Mouse (Mus musculus): Measurements from ENCODE around the gene Il12rb1.

Il12rb1 gene

DNA sequence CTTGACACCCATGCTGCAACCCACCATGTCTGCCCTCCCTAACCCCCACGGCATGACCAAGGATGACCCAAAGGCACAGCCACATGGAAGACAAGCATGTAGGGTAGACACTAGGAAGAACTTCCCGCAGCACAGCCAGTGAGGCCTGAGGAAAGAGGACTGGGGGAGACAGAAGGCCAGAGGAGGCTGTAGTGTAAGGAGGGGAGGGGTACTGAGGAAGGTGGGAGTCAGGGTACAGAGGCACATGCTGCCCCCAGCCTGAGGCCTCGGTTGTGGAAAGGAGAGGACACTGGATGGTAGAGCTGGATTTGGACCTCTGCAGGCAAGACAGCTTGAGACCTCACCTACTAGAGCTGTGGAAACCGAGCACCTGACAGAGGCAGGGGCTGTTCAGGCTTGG is 42.7 kb downstream of the Il12rb1 start:
- no peak for DNase-seq (ENCODE audit: low read depth, low spot score)

DNA sequence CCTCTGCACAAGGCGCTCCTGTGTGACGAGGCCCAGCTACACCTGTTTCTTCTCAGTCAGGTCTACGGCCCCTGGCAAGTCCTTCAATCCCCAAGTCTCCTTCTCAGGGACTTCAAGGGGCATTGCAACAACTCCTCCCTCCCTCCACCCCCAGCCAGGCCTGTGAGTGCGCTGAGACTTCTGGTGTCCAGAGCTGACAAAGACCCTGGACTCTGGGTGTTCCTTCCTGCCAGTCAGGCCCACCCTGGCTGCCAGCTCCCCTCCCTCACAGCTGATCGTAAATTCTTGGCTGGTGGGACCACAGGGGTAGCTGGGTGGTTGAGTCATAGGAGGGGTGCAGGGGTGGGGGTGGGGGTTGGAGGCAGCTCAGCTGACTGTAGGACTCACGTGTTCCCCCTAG is 43.6 kb downstream of the Il12rb1 start:
- no peak for DNase-seq (ENCODE audit: low read depth, low spot score)

DNA sequence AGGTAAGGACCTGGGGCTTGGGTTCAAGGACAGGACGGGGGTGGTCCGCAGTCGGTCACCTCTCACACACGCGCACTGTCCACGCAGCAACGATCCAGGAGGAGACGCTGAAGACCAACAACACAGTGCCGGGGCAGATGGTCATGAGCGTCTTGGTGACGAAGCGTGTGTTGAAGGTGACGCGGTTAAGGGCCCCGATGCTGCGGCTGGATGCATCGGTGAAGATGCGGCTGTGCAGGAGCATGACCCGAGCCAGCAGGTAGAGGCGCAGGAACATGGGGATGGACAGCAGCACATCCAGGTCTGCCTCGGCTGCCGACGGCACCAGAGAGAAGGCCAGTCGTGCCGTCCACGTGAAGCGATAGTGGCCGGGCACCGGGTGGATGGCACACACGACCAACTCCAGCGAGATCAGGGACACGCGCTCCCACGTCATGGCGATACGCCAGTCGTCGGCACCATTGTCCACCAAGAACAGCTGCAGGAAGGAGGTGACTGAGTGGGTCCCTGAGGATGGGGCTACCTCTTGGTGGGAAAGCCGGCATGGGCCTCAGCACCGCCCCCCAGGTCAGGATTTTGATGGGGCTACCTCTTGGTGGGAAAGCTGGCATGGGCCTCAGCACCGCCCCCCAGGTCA is 44.5 kb downstream of the Il12rb1 start:
- no peak for DNase-seq (ENCODE audit: low read depth, low spot score)

DNA sequence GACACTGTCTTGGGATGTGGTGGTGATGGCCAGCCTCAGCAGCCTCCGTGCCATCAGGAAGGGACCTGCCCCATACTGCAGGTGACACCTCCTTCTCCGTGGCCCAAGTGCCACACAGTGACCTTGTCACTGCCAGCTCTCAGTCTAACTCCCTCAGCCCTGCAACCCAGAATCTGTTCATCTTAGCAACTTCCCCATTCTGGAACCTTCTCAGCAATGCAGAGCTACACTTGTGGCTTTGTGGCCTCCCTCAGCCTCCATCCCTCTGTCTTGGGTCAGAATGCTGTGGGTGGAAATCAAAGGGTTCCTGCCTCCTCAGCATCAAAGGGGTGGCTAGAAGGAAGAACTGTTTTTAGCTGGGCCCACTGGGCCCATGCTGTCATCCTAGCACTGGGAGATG is 45.6 kb downstream of the Il12rb1 start:
- no peak for DNase-seq (ENCODE audit: low read depth, low spot score)

DNA sequence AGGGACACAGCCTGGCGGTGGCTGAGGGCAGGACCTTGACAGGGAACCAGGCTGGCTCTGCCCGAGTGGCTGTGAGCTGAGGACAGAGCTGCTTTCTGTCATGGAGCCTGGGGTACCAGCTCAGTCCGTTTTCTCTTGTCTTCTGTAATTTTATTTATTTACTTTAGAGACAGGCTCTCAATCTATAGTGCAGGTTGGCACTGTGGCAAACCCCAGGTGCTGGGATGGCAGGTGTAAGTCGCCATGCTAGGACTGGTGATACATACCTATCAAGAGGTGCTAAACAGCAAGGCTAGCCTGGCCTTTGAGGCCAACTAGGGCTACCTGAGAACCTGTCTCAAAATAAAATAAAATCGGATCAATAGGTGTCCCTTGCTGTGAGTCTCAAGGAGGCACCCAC is 47.8 kb downstream of the Il12rb1 start:
- no peak for DNase-seq (ENCODE audit: low read depth, low spot score)

DNA sequence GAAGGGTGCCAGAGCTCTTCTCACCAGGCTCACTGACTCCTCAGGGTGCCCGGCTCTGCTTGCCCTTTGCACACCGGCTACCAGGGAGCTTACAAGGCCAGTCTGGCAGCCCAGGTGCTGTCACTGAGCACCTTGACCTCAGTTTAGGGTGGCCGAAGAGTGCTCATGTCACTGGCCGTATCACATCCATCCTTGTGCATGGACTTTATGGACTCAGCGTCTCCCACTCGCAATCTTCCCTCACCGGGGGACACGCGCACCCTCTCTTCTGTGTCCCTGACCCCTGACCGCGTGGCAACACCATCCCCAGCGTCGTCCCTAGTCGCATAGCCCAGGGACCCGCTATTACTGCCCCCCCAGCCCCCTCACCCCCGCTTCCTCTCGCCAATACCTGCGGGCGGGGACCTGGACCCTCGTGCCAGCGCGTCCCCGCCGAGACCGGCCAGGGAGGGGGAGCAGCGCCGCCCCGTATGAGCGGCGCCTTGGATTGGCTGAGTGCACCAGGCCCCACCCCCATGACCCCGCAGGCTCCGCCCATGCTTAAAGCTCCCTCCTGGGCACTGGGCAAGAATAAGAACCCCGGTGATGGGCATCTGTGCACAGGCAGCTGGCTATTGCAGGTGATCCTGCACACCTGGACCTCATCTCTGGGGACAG is 48.4 kb downstream of the Il12rb1 start:
- no peak for DNase-seq (ENCODE audit: low read depth, low spot score)

DNA sequence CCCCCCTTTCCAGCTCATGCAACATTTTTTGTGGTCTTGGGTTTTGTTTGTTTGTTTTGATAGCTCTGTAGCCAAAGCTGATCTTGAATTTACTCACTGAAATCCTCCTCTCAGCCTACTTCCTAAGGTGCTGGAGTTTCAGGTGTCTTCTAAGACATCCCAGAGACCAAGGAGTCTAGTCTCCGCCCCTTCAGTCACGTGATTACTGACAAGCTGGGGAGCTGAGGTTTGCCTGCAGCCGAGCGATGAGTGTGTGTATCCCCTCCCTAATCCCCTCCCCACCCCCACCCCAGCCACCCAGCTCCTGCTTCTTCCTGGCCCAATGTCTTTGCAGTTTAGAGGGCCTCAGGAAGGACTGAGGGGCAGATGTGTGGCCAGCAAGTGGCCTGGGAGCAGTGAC is 49.3 kb downstream of the Il12rb1 start:
- no peak for DNase-seq (ENCODE audit: low read depth, low spot score)

DNA sequence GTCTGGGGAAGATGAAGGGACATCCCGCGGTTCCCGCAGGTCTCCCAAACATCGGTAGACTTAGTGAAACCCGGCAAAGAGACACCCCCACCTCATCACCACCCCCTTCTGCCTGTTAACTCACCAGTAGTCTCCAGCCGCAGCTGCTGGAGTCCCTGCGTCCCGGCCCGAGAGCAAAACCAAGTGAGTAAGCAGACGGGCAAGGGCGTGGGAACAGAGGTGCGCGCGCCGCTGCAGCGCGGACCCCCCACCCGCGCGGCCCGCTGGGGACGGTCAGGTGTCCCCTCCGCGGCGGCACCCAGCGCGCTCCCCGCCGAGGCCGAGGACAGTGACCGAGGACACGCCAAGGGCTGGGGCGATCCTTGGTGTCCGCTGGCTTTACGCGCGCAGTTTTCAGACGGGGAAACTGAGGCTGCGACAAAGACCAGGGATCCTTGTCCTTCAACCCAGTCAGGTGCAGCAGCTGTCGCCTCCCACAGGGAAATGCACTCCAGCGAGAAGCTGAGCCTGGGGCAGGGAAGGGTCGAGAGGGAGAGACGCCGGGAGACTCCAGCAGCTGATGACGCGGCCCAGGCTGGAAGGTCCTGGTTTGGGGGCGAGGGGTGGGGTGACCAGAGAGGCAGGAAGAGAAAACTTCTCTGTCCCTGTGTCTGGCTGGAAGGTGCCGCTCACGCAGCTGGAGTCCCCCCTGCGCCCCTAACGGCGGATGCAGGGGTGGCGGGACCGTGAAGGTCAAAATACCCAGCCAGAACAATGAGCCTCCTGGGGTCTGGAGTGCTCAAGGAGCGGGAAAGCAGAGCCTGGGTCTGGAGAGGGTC is 54.8 kb downstream of the Il12rb1 start, which contains the start of gene Kcnn1:
Gene Kcnn1, minus strand, starts transcription at position 435 of the 818 bp plus-strand sequence.
- no peak for DNase-seq (ENCODE audit: low read depth, low spot score)

DNA sequence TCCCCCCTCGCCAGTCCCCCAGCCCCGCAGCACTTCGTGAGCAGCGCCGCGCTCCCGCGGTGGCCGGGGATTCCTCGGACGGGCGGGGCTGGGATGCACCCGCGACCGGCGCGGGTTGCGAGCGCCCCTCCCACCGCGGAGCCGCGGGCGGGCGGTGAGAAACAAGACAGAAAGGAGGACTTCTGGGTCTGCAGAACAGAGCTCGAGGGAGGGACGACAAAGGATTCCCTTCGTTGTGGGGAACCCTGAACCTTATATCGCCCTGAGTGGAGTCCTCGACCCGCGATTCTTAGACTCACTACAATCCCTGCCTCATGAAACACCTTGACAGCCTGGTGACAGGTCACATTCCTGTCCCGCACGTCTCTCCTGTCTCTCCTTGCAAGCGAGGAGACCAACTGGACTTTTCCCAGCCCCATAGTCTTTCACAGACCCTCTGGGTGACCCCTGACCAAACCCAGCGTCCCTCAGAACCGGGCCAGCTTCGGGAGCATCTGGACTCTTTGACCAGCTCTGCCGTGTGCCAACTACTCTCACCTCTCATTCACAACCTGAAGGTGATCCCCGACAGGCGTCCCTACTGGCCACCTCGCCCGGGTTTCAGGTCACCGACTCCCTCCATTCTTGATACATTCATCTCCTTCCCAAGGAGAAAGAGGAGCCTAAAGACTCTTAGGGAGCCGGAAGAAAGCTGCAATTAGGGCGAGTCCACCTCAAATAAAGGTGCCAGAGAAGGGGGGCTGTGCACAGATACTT is 55.9 kb downstream of the Il12rb1 start:
- no peak for DNase-seq (ENCODE audit: low read depth, low spot score)

DNA sequence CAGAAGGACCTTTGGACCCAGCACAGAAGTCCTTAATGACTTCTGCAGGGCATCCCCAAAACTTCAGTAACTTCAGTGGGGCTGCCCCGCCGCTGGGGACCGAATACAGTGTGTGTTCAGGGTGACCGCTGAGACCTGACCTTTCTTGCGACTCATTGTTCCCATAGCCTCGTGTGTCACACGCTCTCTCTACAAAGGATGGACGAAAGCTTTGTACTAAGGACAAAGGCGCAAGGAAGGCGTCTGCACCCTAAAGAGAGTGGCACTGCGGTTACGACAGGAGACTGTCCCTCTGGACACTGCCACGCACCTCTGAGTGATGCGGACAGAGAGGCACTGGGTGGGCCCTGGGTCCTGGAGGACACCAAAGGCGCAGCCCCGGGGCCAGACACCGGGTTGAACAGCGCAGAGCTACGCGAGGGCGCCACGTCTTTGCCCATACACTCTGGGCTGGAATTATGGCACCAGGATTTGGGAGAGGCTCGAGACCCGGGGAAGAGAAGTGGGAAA is 56.5 kb downstream of the Il12rb1 start:
- no peak for DNase-seq (ENCODE audit: low read depth, low spot score)

DNA sequence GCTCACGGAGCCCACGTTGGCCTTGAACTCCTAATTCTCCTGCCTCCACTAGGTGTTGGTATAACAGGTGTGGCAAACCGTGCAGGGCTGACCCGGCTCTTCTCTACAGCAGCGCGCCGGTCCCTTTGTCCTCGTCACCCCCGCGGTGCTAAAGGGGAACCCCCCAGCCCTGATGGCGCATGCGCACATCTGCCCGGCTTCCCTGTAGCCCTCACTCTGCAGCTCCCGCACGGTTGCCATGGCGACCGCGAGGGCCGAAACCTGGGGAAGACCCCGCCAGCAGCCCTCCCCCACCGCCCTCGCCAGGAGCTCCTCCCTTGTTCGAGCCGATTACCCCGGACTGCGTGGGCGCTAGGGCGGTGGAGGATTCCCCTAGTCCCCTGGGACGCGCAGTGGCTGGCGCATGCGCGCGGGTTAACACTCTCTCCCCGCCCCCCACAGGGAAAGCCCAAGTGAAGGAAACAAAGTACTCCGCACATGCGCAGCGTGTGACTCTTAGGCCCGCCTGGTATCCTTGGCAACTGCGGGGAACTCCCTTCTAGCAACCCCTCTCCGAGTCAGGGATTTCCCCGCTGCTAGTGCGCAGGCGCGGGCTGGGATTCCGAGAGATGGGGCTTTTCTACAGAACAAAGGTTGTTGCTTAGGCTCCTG is 57.2 kb downstream of the Il12rb1 start:
- DNase-seq (ENCODE audit: low read depth, low spot score), result peak; percentile 99

DNA sequence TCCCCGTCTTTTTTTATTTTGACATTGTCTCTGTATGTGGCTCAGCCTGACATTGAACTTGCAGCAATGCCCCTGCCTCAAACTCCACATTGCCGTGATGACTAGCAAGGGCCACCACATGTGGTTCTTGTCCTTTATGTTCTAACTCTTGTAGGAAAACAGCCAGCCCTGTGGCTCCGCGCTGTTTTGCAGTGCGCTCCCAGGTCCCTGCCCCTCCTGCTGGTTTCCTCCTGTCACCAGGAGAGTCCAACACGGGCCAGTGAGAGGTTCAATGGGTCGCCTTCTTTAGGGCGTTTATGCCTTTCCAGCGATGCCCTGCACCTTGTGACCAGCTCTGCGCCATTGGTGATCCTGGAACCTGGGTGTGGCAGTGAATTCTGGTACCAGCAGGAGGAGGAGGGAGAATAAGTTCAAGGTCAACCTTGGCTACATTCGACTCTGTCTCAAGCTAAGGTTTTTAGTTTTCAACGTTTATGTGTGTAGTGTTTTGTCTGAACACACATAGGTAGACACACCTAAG is 57.8 kb downstream of the Il12rb1 start:
- no peak for DNase-seq (ENCODE audit: low read depth, low spot score)

DNA sequence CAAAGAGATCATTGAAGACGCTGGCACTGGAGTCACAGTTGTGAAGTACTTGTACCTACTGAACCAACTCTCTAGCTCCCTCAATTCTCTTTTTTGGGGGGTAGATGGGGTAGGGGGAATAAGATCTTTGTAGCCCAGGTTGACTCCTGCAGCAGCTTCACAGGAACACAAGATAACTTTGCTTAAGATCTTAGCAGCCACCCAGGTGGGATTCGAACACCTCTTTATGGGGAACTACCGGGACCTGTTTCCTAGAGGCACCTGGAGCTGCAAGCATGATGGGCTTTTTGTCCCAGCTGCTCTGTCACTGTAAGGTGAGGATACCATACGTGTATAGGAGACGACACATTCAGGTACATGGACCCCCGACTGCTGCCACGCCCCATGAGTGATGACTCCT is 58.3 kb downstream of the Il12rb1 start:
- DNase-seq (ENCODE audit: low read depth, low spot score), result no peak

DNA sequence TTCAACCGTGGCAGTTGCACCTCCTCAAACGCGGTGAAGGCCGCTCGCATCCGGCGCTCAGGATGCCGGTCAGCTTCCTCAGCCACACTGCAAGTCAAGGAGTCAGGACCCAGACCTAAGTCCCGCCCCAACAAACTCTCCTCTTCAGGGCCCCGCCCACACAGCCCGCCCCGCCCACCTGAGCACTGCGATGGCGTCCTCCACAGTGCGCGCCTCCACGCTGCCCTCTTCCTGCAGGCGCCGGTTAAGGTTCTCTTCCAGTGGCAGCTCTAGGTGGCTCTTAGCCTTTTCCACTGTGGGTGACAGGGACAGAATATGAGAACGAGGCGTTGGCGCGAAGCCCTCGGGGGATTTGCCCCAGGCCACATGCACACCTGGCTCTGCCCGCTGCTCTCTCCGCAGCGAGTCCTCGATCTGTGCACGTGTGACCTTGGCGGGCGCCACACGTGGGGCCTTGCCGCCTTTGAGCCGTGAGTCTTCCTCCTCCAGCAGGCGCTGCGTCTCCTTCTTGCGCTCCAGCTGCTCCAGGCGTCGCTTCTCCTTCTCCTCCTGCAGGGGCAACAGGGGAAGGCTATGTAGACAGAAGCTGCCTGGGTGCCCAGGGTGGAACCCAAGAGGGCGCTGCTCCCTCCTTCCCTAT is 60.4 kb downstream of the Il12rb1 start:
- DNase-seq (ENCODE audit: low read depth, low spot score), result no peak

DNA sequence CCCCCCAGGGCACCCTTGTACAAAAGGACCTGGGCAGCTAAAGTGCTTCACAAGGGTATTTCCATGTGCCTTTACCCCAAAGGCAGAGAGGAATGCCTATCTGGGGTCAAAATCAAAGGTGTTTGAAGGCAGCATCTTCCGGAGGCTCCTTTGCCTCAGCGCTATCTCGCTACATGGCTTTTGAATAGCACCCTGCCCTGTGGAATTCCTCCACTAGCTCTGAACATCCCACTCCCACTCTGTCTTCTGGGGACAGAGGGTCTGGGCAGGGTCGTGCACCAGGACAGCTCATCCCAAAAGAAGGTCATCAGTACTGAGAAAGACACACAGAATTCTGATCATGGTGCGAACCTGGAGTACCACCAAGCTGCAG is 60.9 kb downstream of the Il12rb1 start:
- DNase-seq (ENCODE audit: low read depth, low spot score), result no peak

DNA sequence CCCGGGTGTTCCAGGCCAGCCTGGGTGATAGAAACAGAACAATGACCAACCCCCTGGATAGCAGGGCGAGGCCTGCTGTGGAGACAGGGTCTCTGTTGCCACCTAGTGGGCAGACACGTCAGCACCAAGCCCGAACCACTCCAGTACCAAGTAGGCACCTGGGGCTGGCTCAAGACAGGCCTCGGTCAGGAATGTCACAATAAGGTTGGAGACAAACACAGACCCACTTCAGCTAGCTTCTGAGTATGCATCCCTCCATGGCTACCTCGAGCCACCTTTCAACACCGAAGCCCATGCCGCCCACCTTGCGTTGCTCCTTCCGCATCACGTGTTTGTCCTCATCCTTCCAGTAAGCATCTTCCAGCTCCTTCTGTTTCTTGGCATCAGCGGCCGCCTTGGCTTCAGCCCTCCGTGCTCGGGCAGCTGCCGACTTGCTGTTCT is 61.4 kb downstream of the Il12rb1 start:
- no peak for DNase-seq (ENCODE audit: low read depth, low spot score)
